Mouse (Mus musculus) CH12.LX (cell line): ENCODE measurements around the gene Actl6a.

ENCODE experiments used
- CHD2 ChIP-seq: IDR thresholded peaks from 2 replicates; pipeline ENCODE4 v1.6.1; 2011; ENCODE audit warnings: low read length, improper control_type of control experiment
- CTCF ChIP-seq, 2 experiments: IDR thresholded peaks in 1 of 2; conservative IDR thresholded peaks in 1 of 2; 2 replicates each; pipeline ENCODE4 v1.5.1; 2011 to 2012; ENCODE audit warnings: low read depth in 2 of 2, low read length in 2 of 2, improper control_type of control experiment in 1 of 2, inconsistent platforms in 1 of 2, mild to moderate bottlenecking in 1 of 2, moderate library complexity in 1 of 2
- EP300 ChIP-seq: IDR thresholded peaks from 2 replicates; pipeline ENCODE4 v1.6.1; 2011; ENCODE audit warnings: low read length, improper control_type of control experiment
- JUN ChIP-seq: IDR thresholded peaks from 2 replicates; pipeline ENCODE4 v1.6.1; 2011; ENCODE audit warnings: low read depth, mild to moderate bottlenecking, low read length, improper control_type of control experiment, moderate library complexity; ENCODE audit not compliant: insufficient read depth
- NRF1 ChIP-seq: IDR thresholded peaks from 2 replicates; pipeline ENCODE4 v1.6.1; 2014; ENCODE audit warnings: low read depth, mild to moderate bottlenecking, inconsistent platforms, low read length, improper control_type of control experiment, moderate library complexity
- POLR2A ChIP-seq: IDR thresholded peaks from 2 replicates; pipeline ENCODE4 v1.6.1; 2011; ENCODE audit warnings: low read depth, mild to moderate bottlenecking, improper control_type of control experiment, low read length
- ZC3H11A ChIP-seq: IDR thresholded peaks from 2 replicates; pipeline ENCODE4 v1.6.1; 2012; ENCODE audit warnings: low read depth, mild to moderate bottlenecking, inconsistent platforms, low read length, improper control_type of control experiment
- ZNF384 ChIP-seq: IDR thresholded peaks from 2 replicates; pipeline ENCODE4 v1.6.1; 2012; ENCODE audit warnings: low read depth, low read length, improper control_type of control experiment, inconsistent platforms

GRCm38 (mm10) chr3:32686537-32686936, 19.6 kb upstream of the Actl6a start:
- TF ChIP-seq CTCF (conservative IDR thresholded peaks at IDR 0.05 in 1 of 2, IDR thresholded peaks at IDR 0.05 in 1 of 2; ENCODE audit: low read depth in 2 of 2, low read length in 2 of 2), result no peak
- TF ChIP-seq POLR2A, result no peak
- TF ChIP-seq ZNF384, result no peak
- TF ChIP-seq NRF1, result no peak
- no peak for TF ChIP-seq ZC3H11A
- TF ChIP-seq JUN, result no peak
- TF ChIP-seq EP300, result no peak
- no peak for TF ChIP-seq CHD2
